Mouse (Mus musculus): Measurements from ENCODE around the gene C1qtnf1.

DNA sequence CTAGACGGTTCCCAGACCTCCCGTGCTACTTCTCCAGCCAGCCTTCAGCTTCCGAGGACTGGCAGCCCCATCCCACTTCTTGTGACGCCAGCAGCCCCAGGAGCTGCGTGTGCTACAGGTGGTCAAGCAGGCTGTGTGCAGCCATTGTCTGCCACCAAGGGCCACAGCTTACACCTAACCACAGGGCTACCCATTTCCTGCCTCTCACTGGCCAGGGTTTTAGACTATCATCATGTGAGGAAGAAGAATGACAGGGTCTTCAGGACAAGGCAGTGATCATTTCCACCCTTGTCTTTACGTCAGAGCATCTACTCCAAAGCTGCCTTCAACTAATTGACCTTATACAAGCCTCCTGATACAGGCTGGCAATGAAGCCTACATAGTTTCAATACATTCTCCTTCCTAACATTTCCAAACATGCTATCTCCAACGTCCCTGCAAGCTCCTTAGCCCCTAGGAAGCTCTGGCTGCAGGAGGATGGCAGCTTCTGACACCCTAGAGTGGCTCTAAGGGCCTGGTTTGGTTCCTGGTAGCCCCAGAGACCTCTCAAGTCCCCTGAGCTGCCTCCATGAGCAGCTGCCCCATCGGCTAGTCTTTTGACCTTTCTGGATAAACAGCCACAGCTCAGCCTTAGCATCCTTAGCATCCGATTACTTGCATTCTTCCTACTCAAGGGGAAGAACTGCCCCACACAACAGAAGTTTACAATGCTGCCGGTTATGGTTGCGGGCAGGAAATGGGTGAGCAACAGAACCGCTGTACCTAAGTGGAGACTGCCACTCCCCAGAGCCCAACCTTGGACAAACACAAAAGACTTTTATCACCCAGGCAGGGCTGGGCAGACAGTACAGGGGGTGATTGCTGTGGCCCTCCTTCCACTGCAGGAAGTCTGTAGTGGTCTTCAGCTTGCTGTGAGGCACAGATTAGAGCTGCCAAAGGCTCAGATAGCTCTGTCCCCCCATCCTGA is 18.6 kb upstream of the C1qtnf1 start:
- TF ChIP-seq POLR2A (IDR thresholded peaks at IDR 0.05; ENCODE audit: borderline replicate concordance, control insufficient read depth, low read depth, low read length) (no peak), CTCF (IDR thresholded peaks at IDR 0.05; ENCODE audit: control insufficient read depth, insufficient read depth, low read length) (no peak)

Measured in bone marrow, adult 2 months (tissue).